Mouse (Mus musculus) yolk sac, embryonic 10.5 days (tissue): ENCODE results near the gene Mast1.
"Not testable (repeated sequence)": the region's sequence is repeated elsewhere in the genome, so short reads cannot be mapped to it uniquely, and the experiment has no call there.

Experiments used
- DNase-seq: peaks from one replicate; pipeline ENCODE4 v3.0.0-alpha.2; 2017; ENCODE audit warnings: low spot score

The Mast1 gene

GRCm38 (mm10) chr8:84909162-84909767 lies 27.9 kb downstream of the Mast1 start:
- no peak for DNase-seq

GRCm38 (mm10) chr8:84908421-84909161 lies 28.6 kb downstream of the Mast1 start, which contains the start of gene Dnase2a:
Gene Dnase2a, plus strand, starts transcription at chr8:84908560.
- peak; percentile 94 for DNase-seq

- DNase-seq, result not testable (repeated sequence)
Measured at GRCm38 (mm10) chr8:84907979-84908378, 29.2 kb downstream of the Mast1 start.

DNA sequence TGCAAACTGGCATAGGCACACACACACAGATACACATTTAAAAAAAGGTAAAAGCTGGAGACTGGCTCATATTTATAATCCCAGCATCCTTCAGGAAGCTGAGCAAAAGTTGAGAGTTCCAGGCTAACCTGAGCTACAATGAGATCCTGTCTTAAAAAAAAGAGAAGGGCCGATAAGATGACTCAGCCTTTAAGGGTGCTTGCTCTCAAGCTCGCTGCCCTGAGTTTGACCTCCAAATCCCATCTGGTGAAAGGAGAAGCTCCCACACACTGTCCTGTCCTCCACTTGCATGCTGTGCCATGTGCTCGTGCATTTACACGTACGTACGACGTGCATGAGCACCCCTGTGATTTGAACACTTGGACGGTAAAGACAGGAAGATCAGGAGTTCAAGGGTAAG lies 29.7 kb downstream of the Mast1 start:
- no peak for DNase-seq

GRCm38 (mm10) chr8:84907037-84907436 lies 30.1 kb downstream of the Mast1 start:
- no peak for DNase-seq

DNA sequence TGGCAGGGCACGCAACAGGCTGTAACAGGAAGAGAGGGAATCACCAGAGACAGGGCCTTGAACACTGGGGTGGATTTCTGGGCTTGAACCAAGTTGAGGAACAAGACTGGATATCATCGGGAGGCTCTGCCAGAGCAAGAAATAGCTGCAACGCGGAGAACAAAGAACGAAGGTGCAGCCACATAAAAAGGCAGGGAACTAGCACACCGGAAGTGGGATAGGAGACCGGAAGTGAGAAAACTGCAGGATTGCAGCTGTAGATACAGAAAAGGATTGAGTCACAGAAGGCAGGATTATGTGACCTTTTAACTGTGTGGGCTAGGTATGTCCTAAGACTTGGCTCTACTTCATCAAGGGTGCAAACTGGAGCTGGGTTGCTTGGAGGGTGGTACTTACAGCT lies 32.8 kb downstream of the Mast1 start:
- DNase-seq, result no peak

- peak; percentile 87 for DNase-seq
Measured at GRCm38 (mm10) chr8:84902920-84903661, 34.1 kb downstream of the Mast1 start.

GRCm38 (mm10) chr8:84902367-84902919 lies 34.7 kb downstream of the Mast1 start:
- DNase-seq, result no peak

DNA sequence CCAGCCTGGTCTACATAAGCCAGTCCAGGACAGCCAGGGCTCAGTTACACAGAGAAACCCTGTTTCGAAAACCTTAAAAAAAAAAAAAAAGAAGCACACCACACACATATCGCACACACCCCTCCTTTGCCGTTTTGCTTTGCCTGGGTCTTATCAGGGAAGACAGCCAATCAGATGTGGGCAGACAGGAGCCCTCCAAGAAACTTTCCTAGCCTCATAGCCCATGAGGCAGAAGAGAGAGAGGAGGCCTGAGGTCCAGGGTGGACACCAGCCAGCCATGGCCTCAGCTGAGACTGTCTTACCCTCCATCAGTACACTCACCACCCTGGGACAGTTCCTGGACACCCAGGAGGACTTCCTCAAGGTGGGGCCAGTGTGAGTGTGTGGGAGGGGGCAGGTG lies 35.4 kb downstream of the Mast1 start, which contains the start of gene Klf1:
Gene Klf1 (plus strand): TSS at position 177 of the 400 bp plus-strand sequence.
- no peak for DNase-seq

GRCm38 (mm10) chr8:84901071-84901470 lies 36.1 kb downstream of the Mast1 start:
- peak; percentile 26 for DNase-seq

DNA sequence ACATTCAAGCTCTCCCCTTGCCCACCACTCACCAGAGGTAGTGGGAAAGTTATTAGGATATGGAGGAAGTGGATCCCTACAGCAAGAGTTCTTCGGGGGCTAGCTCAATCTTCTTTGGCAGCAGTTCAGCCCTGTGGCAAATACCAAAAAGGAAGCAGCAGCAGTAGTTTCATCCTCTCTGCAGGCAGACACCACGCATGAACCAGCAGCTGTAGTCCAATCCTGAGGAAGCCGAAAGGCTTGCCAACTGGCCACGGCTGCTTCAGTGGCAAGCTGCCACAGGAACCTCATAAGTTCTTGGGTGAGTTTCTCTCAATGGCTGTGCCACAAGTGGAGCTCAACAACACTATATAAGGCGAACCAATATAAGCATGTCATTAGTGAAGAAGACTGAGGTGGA lies 41.2 kb downstream of the Mast1 start:
- no peak for DNase-seq

- peak; percentile 95 for DNase-seq
Measured at GRCm38 (mm10) chr8:84893709-84894134, 43.4 kb downstream of the Mast1 start, which contains the start of gene Gcdh. Gene Gcdh, minus strand, starts transcription at chr8:84893921.

GRCm38 (mm10) chr8:84892993-84893708 lies 44.0 kb downstream of the Mast1 start:
- DNase-seq, result no peak

DNA sequence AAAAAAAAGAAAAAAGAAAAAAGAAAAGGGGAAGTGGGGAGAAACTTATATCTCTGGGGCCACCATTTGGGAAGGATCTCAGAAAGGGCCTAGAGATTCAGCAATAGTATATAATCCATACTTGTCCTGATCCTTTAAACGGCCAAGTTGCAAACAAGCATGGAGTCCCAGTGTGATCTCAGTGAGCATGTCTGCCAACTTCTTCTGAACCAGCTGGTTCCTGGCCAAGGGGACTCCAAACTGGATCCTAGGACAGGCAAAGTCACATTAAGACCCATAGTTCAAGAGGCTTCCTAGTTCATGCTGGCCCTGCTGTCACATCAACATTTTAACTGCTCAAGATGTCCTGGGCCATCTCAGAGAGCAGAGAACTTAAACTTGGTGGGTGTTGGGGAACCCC lies 48.0 kb downstream of the Mast1 start:
- no peak for DNase-seq

- no peak for DNase-seq
Measured at GRCm38 (mm10) chr8:84888280-84888679, 48.9 kb downstream of the Mast1 start.

GRCm38 (mm10) chr8:84884728-84885127 lies 52.4 kb downstream of the Mast1 start:
- no peak for DNase-seq

GRCm38 (mm10) chr8:84878915-84879314 lies 58.2 kb downstream of the Mast1 start:
- no peak for DNase-seq

GRCm38 (mm10) chr8:84877297-84878035 lies 59.7 kb downstream of the Mast1 start:
- DNase-seq, result no peak

- no peak for DNase-seq
Measured at GRCm38 (mm10) chr8:84874339-84874738, 62.8 kb downstream of the Mast1 start.

DNA sequence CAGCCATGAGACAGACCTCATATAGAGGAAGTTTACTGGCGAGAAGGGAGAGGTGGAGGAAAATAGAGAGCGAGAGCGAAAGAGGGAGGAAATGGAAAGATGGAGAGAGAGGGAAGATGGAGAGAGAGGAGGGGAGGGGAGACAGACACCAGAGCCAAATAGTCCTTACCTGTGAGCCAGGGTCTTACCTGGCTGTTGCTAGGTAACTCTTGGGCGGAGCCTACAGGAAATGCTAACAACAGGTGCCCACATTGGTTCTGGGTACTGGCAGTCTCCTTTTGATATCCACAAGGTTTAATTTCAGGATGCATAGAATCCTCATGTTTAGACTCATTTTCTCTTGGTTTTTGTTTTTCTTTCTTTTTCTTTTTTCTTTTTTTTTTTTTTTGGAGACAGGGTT lies 64.1 kb downstream of the Mast1 start:
- DNase-seq, result no peak
